Mouse (Mus musculus) heart, adult 11 months (tissue): ENCODE measurements around the gene Mrgprh.

Source experiments
- DNase-seq: peaks from one replicate; pipeline ENCODE4 v3.0.0; 2022

The Mrgprh gene

DNA sequence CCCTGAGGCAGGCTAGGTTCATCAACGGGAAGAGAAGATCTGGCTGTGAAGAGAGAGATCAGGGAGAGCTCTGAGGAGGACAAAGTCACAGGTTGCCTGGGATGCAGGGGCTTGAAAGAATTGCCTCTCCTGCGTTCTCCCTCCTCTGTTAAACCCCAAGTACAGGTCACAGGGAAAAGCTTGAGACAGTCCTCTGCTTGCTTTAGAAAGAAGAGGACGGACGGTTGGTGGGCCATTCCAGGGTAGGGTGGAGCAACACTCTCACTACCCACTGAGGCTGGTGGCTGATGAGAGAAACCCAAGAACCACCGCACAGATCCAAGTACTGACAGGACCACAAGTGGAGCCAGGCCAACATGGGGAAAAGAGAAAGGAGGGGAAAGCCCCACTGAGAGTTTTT lies at the start of gene Mrgprh:
Gene Mrgprh (plus strand): TSS at position 301 of the 400 bp plus-strand sequence.
- DNase-seq = no peak

DNA sequence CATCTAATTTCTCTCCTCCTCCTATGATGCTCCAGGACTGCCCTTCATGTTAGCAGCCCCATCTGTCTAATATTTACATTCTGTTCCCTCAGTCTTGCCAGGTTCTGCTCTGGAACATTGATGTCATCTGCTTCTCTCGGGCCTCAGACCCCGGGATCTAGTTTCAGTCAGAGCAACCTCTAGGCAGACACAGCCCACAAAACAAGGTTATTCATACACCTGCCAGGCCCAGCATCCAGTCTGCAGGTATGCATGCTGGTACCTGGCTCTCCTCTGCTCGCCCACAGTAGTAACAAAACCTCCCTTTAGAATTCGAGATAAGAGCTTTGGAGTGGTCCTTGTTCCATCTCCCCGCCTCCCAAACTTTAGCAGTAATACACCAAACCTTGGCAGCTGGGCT lies 45.5 kb upstream of the Mrgprh start:
- peak; percentile 78 for DNase-seq

DNA sequence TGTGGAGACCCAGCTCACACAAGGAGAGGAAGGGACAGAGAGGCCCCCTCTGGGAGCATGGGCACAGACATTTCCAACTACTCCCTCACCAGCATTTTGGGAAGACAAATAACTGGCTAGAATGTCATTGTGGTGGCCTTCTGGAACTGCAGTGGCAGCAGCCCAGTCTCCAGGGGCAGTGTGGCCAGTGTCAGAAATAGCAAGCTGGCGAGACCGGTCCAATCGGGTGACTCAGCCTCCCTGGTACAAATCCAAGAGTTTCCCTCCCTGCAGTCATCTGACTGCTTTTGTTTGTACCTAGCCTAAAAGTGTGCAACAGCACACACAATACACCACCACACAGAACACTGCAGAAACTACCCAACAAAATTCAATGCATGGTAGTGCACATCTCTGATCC lies 43.6 kb upstream of the Mrgprh start:
- peak; percentile 97 for DNase-seq

DNA sequence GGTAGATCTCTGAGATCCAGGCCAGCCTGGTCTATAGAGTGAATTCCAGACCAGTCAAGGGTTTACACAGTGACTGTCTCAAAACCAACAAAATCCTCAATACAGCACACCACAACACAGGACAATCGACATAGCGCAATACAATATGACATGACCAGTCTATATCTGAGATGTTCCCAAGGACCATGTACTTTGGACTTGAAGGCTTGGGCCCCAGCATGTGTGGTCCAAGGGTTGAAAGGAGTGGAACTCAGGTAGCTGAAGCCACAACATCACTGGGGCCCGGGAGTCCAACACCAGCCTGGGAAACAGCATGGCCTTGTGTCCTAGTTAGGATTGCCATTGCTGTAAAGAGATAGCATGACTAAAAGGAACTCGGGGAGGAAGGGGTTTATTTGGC lies 43.2 kb upstream of the Mrgprh start:
- DNase-seq = peak; percentile 81

DNA sequence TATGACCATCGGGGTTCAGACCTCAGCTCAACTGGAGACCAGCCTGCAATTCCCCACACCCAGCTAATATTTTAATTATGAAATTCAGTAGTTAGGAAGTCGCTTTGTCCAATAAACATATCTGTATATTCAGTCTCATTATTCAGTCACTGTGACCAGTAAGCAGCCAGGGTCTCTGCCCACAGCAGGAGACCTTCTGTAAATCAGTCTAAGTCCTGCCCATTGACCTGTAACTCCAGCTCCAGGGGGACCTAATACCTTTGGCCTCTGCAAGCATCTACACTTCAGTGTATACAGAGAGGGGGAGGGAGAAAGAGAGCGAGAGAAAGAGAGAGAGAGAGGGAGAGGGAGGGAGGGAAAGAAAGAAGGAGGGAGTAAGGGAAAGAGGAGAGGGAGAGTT lies 41.5 kb upstream of the Mrgprh start:
- no peak for DNase-seq

DNA sequence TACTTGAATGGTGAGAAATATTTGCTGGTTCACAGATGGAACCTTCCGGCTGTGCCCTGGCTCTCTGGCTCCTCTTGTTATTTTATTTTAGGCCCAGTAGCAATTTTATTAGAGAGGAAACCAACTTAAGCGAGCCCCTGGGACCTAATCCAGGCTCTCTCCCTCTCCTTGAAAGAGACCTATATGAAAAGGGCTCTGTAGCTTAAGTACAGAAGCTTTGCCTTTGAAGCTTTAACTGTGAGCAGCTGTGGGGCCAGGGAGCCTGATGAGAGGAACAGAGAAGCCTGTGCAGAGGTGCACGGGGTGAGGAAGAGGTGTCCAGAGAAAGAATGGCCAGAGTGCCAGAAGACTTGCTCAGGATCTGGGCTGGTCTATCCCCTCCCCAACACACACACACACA lies 41.0 kb upstream of the Mrgprh start:
- peak; percentile 50 for DNase-seq

DNA sequence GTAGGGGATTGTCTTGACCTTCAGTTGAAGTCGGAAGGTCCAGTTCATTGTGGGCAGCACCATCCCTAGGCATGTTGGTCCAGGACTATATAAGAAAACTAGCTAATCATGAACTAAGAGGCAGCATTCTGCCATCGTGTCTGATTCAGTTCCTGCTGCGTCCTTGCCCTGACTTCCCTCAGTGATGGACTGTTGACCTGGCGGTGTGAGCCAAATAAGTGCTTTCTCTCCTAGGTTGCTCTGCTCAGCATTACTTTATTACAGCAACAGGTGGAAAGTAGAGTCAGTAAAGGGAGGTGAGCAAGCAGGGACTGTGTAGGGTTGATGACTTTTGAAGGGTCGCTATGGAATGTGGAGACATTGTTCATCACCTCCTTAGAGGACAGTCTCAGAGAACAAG lies 40.1 kb upstream of the Mrgprh start:
- peak; percentile 71 for DNase-seq

DNA sequence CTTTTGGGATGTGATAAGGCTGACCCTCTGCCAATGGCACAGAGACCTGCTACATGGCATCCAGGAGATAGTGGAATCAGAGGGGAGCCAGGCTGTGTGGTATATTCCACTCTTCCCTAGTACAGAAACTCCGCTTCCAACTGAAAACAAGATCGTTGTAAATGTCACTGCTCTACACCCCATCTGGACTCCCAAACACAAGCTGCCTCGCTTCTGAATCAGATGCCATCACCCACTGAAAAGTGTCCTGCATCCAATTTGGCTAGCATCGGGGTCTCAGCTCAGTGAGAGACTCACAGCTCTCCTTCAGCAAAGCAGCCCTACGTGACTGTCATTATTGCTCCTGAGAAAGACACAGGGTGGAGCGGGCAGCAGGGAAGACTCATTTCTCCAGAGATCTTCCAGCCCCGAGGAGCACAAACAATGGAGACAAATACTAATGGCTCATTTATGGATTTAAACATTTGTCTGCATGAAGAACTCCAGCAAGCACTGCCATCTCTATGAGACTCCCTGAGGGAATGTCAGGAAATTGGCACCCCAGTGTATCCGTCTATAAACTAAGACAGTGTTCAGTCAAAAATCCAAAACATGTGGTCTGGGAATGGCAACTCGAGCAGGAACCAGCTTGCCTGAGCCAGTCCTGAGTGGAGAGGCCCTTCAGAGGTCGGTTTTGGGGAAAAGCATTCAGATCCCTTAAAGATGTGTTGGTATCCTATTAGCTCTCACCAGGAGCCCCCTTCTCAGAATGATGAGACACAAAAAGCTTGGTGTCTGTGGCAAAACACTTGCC lies 36.2 kb upstream of the Mrgprh start:
- DNase-seq = peak; percentile 76

DNA sequence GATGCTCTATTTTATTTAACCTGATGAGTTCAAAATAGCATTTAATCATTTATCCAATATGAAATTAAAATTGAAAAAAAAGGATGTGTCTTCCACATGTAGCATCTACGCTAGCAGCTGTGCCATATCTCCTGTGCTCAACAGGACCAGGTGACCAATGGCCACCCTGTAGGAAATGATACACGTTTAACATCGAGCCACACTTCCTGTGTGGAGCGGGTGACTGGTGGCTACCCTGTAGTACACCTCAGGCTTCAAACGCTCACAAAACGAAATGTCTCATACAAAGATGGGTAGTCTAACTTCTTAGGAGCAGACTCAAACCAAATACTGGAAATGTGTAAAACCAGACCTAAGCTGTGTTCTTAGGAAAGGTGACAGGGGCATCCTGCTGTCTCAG lies 32.0 kb upstream of the Mrgprh start:
- peak; percentile 69 for DNase-seq

DNA sequence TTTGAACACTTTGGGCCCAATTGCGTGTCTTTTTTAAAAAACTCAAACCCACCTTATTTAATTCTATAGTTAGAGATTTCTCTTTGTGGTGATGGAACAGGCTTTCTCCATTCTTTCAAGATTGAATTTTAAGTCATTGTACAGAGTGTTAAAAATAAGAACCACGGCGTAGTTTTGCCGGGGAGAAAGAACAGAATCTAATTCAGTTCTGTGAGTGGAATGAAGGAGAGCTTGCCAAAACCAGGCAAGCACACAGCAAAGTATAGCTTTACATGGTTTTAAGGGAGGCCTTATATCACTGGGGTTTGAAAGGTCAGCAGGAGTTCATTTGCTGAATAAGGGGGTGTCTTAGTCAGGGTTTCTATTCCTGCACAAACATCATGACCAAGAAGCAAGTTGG lies 31.3 kb upstream of the Mrgprh start:
- peak; percentile 29 for DNase-seq

DNA sequence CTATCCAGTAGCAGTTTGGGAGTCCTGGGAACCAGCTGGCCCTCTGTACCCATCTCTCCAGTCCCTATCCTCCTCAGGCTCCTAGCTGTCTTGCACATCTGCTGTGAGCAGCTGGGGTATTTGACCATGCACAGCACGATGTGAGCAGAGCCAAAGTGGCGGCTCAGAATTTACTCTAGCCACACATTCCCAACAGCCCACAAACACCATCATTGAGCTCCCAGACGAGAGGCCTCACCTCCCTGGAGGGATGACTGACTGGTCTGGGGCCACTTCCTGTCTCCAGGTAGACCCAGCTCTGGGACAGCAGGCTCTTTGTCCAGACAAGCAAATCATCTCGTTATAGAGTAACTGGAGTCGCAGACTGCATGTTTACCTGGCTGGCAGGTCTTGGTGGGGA lies 30.0 kb upstream of the Mrgprh start:
- DNase-seq = peak; percentile 50

DNA sequence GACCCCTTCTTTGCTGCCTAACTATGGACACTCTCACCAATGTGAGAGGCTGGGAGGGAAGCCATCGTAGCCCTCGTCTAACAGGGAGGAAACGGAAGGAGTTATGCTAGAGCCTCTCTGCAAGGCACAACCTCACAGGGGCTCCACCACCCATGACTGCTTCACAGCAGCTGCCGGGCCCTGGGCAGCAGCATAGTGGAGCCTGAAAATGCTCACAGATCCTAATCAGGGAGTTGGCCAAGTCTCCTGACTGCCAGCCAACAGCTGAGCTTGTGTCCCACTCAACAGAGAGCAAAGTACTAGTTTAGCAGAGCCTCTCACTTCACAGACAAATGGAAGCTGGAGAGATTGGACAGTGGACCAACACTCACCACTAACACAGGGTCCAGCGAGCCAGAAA lies 29.4 kb upstream of the Mrgprh start:
- peak; percentile 77 for DNase-seq

DNA sequence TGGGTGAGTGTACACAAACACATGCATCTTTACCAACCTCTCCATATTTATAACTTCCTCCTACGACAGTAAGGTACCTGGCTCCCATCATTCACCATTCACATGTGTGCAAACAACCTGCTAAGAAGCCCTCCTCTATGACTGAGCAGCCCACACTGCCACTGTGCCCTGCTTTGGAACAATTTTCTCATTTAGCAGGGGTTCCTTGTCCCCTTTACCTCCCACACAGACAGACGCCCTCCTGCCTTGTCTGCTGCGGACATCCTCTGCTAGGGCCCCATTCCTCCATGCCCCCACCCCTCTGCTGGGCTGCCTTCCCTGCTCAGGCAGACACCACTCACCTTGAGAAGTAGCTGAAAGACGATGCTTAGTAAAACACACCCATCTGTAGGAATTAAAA lies 28.1 kb upstream of the Mrgprh start:
- peak; percentile 70 for DNase-seq

DNA sequence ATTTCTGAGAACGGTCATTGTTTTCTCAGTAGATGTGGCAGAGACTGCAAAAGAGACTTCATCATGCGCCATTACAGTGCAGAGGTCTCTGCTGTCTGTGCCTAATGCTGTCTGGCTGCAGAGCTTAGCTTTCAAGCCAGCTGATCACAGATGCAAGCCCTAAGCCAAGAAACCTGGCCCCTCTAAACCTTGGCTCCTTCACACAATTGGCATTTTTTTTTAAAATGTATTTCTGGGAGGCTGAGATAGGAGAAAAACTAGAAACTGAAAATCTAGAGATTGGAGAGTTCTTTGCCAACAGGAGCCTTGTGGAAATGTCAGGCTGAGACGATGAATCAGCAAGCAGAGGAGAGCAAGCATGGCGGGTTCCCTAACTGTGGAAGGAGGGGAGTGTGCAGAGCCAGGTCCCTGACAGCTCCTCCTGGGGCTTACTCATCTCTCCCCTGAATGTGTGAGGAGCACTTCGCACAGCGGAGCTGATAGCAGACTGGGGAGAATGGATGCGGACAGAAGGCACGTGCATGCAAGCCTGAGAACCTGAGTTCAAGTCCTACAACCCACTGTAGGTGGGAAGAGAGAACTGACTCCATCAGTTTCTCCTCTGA lies 26.0 kb upstream of the Mrgprh start:
- no peak for DNase-seq

DNA sequence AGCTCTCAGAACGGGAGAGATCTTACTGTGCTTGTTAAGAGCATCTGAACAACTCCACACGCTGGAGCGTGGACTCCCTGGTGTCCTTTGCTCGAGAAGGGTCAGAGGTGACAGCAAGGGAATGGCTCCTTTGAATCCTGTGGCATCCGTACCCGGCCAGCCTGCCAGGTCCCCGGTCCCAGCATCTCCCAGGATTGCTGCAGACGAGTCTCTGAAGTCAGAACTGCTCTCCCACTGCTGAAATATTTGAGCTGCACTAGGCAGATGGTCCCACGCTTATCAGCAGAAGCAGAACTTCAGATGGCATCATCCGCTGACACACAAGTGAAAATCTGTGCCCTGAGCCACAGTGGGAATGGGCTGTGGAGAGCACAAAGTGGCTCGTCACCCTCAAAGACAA lies 24.1 kb upstream of the Mrgprh start:
- no peak for DNase-seq

DNA sequence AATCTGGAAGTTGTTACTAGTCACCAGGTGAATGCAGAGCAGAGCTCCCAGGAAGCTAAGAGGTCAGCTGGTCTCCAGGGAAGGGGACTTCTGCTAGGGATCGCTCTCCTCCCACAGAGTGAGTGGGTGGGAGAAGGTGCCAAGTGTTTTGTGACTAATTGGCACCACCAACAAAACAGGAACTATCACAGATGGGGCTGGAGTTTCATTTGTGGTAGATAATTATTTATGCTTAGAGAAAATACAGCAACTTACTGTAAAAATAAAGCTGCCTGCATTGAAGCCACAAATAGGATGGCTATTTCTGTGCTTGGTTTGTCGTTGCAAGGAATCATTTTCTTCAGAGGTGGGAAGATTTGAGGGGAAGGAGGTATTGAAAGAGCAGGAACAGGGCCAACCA lies 22.0 kb upstream of the Mrgprh start:
- DNase-seq = no peak

DNA sequence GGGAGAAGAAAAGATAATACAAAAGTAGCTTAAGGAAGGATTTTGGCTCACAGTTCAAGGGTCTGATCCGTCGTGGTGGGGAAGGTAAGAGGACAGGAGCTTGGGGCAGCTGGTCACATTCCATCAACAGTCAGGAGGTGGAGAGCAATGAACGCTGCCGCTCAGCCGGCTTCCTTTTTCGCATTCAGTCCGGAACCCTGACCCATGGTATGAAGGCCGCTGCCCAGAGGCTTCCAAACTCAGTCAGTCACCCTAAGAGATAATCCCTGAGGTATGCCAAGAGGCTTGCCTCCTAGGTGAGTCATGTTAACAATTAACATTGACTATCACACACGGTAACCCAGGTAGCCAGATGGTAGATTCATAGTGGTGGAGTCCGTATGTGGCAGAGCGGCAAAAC lies 21.4 kb upstream of the Mrgprh start:
- DNase-seq = no peak

DNA sequence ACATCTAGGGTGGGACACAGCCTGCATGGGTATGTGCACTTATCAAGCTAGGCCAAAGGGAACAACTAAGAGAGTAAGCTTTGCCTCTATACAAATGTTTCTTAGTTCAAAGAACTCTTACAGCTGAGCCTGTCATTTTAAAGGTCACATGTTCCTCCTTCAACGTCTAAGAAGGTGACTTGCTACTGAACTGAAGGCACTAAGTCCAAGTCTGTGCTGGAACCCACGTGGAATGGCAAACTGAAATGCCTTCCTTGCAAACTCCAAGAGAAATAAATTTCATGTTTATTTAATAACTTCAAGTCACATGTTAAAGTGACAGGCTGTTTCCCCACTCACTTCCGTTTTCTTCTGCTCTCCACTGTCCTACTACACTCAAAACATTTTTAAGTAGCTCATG lies 18.4 kb upstream of the Mrgprh start:
- DNase-seq = no peak

DNA sequence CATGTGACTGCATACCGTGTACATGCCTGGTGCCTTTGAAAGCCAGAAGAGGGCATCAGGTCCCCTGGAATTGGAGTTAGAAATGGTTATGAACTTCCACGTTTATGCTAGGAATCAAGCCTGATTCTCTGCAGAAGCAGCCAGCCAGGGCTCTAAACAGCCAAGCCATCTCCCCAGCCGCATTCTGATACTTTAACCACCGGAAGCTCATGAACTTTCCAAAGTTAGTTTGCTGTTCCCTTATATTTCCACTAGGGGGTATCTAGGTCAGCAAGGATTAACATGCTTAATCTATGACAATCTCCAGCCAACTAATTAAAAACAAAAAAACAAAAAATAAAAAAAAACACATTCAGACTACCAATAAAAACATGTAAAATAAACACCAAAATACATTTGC lies 17.8 kb upstream of the Mrgprh start:
- DNase-seq = no peak

DNA sequence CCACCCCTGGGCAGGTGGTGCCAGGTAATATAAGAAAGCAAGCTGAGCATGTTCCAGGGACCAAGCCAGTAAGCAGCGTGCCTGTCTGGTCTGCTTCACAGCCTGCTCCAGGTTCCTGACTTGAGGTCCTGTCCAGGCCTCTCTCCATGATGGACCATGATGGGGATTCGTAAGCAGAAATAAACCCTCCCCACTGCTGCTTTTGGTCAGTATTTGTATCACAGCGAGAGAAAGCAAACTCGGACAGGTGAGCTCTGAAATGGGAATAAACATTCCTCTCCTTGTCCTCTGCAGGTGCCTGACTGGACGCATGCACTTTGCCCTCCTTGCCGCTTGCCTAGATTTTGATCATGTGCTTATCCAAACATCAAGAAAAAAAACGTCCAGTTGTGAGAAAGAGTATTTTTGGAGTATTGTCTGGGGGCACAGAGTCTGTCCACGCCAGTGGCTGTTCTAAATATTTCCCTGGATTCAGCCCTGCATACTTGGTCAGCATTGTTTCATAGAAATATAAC lies 16.8 kb upstream of the Mrgprh start:
- no peak for DNase-seq

DNA sequence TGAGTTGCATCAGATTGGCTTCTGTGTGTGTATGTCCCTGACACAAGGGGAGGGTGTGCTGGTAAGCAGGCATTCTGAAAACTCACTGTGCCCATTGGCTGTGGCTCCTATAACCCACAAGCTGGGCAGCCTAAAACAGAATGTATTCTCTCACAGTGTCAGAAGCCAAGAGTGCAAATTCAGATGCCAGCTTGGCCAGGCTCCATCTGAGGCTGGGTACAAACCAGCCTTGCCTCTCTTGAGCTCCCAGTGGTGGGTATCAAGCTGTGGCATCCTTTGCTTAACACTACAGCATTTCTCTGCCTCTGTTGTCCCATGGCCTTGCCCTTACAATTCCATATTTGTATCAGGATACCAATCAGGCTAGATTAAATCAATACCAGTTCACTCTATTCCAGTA lies 11.7 kb upstream of the Mrgprh start:
- no peak for DNase-seq

DNA sequence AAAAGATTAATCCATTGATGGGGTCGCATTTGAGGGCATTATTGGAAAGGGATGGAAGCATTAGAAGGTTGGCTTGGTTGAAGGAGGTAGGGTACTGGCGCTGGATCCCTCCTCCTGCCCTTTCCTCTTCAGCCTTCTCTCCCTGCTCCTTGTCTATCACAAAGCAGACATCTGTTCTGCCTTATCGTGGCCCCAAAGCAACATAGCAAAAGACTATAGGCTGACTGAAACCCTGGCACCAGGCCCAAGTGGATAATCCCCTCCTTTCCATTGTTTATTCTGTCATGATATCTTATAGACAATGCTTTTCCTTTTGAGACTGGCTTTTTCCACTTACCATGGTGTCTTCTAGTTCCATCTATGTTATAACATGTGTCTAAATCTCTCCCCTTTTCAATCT lies 10.4 kb upstream of the Mrgprh start:
- DNase-seq = no peak

DNA sequence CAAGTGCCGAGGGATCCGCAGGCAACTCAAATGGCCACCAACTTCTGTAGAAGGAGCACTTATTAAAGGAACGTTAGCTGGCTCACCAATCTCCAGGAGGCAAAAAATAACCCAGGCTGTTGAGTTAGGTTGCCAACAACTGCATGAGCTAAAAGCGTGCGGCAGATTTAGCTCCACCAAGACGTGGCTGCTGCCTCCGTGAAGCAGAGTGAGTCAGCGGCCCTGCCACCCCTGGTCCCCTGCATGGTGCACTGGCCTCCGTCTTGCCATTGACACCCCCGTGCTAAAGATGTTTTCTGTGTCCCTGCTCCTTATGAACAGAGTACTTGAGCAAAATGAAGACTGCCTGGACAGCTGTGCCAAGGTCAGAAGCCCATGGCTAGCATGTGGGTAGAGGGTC lies 9.0 kb upstream of the Mrgprh start:
- DNase-seq = peak; percentile 94

DNA sequence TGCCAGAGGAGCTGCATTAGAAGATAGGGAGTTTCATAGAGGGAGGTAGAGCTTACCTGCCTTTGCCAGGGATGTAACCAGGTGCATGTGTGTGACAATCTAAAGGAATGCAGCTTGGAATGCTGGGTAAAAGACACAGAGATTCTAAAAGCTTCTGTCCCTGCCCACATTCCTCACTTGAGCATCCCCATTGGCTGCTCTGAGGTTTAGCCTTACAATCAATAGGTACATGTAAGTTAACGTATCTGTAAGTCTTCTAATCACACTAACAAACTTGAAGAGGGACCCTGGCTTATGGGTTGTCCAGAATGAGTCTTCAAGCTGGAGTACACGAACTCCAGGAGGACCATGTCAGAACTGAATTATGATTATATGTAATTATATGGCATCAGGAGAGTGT lies 7.8 kb upstream of the Mrgprh start, which contains the start of gene Mas1:
Gene Mas1 (minus strand): TSS at position 101 of the 400 bp plus-strand sequence.
- no peak for DNase-seq

DNA sequence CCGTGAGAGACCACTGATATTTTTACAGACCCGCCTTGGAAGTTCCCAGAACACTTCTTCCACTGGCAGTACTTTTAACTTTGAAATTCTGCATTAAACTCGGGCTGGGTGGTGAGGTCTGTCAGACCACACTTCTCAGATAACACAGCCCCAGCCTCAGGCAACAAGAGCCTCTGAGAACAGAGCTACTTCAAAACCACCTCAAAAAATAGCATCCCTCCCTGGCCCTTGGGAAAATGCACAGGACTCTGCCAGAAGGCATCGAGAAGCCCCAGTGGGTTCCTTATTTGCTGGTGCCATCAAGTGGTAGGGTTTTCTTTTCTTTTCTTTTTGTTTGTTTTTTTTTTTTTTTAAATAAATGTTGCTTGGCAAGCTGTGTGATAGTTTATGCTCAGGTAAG lies 7.2 kb upstream of the Mrgprh start:
- no peak for DNase-seq
